Mouse (Mus musculus) frontal cortex, postnatal 25 days (tissue): ENCODE results near the gene Tead1.

Experiments
- DNase-seq, 2 experiments: peaks; one replicate each; pipeline ENCODE4 v3.0.0; 2022; ENCODE audit warnings: low spot score in 2 of 2

Gene Tead1

DNA sequence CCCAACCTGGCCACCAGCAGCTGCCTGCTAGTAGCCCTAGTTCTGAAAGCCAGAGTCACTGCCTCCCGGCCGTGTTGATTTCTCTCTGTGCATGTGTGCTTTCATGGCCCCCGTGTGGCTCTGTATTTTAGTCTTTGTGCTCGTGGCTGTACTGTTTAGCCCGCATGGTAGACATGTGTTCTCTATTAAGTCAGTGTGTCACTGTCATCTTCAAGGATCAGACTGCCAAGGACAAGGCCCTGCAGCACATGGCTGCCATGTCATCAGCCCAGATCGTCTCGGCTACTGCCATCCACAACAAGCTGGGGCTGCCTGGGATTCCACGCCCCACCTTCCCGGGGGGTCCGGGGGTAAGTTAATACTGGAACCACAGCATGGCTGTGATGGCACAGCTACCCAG is 177.5 kb downstream of the Tead1 start:
- no peak for DNase-seq

DNA sequence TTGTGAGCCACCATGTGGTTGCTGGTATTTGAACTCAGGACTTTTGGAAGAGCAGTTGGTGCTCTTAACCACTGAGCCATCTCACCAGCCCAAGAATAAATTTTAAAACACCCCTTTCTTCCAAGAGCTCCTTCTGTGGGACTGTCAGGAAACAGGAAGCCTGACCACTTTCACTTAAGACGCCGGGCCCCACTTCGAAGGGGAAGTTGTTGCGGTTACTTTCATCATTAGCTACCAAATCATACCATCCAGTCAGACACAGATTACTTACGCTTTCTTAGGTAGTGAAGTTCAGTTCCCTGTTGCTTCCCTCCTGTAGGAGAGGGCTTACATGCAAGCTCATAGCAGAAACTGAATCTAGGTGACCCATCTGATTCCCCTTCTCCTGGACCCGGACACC is 180.8 kb downstream of the Tead1 start:
- no peak for DNase-seq

- no peak for DNase-seq
These were observed 183.0 kb downstream of the Tead1 start for GRCm38 (mm10) chr7:112862086-112862485.

- no peak for DNase-seq
These were observed 185.1 kb downstream of the Tead1 start for GRCm38 (mm10) chr7:112864188-112864587.

DNA sequence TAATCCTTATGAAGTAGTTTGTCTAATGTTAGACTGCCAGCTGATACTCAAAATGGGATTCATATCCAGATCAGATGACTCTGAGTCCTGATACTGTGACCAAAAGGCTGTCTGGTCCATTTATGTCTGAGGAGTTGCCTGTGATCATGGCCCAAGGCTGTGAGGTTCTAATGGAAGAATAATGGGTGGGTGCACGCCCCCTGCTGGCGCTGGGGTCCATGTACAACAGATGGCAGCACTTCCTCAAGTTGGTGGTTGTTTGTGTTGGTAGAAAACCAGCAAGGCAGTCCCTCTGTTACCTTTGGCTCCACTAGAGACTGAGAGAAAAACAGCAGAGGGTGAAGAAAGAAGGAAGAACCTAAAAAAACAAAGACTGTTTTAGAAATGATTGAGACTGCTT is 186.6 kb downstream of the Tead1 start:
- DNase-seq = peak; percentile 41 to 63

DNA sequence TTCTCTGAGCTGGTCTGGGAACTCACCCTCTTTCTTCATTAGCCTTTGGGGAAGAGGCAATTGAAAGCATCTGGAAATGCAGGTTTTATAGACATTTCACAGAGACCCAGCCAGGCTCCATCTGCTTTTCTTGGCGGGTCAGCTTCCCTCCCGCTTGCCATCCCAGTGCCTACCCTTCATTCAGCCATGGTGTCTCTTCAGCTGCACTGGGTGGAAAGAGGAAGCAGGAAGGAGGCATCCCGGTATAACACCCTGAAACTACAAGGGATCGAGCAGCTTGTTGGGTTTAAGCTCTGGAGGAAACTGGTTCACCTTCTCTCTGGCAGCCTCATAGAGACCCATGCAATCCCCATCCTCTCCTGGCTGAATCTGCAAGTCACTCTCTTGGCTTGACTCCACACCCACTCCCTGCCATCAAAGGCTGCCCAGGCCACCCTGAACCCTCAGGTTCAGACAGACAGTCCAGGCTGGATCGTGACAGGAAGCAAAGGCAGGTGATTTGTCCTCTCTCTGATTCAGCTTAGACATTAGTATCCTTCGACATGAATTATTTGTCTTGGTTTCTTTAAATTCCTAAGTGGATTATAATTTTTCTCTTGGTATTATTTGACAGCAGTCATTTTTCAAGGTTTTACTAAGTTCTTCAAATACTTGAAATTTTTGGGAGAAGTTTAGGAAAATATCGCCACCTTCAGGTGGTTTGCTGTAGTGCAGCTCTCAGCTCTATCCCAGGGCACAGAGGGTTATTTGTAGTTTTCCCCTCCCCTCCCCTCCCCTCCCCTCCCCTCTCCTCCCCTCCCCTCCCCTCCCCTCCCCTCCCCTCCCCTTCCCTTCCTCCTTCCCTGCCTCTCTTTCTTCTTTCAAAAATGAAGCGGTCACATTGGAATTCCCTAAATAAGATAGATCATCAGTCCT is 189.7 kb downstream of the Tead1 start:
- peak; percentile 53 to 70 for DNase-seq

- DNase-seq = no peak
These were observed 192.6 kb downstream of the Tead1 start for GRCm38 (mm10) chr7:112871752-112872151.

GRCm38 (mm10) chr7:112872435-112873196 is 193.5 kb downstream of the Tead1 start:
- no peak for DNase-seq

- no peak for DNase-seq
These were observed 197.0 kb downstream of the Tead1 start for GRCm38 (mm10) chr7:112876128-112876527.

DNA sequence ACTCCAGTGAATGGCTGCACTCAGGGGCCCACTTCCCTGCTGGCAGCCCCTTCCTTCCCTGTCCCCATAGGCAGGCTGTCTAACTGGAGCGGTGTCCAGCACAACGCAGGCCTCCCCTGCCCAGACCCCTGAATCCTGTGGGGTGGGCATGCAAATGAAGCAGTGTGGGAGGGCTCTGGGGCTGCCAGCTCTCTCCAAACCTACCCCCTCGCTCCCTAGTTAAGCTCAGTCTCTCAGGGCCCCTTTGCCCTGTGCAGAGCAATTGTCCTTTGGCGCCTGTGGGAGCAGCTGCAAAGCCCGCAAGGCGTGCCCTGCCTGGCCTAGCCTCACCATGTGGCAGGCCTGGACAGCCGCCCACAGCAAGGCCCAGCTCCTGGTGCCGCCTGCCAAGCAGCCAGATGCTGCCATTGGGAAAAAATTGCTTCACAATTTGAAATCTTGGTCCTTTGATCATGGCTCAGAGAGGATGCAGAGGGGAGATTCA is 204.7 kb downstream of the Tead1 start:
- DNase-seq = peak; percentile 9 to 42

DNA sequence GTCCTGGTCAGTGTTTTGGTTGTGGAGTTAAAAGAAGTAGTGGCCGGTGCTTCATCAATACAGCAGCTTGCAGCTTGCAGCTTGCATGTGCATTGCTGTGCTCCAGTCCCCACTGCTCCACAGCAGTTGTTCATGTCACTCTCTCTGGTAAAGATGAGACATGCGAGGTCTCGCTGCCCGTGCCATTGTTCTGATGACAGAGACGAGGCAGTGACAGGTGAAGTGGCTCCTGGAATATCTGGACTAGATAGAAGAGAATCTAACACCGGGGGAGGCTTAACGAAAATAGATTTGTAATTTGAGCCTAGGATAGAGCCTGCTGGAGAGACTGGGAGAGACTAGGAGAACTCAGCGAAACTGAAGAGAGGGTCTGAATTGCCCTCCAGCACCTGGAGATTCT is 206.4 kb downstream of the Tead1 start:
- DNase-seq = no peak

DNA sequence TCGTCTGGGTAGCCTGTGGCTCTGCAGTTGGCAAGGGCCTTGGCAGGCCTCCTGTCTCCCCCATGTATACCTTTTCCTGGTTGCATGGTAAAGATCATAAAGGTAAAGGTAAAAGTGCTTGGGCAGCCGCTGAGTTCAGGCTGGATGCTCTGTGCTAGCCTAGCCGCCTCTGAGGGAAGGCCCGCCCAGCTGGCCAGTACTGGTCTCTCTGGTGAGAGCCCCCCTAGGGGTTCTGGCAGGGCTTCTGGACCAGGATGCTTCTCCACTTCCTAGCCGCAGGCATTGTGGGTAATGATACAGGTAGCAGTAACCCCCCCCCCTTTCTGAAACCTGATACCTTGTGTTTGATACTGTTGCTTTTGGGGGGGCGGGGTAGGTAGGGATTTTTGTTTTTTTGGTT is 212.8 kb downstream of the Tead1 start:
- DNase-seq = no peak

GRCm38 (mm10) chr7:112892595-112892994 is 213.5 kb downstream of the Tead1 start:
- no peak for DNase-seq

DNA sequence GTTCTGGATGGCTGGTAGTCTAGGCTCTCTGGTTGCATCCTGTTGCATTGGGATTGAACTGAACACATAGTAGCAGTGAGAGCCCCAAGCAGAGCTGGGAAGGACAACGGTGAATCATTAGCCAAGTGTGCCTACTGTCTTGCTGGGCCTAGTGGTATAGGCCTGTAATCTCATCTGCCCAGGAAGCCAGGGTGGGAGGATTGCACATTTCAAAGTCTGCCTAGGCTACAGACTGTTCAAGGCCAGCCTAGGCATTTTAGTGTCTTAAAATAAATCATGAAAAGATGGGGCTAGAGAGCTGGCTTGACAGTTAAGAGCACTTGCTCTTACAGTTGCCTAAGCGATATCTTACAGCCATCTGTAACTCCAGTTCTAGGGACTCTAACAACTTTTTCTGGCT is 217.2 kb downstream of the Tead1 start:
- DNase-seq = no peak

DNA sequence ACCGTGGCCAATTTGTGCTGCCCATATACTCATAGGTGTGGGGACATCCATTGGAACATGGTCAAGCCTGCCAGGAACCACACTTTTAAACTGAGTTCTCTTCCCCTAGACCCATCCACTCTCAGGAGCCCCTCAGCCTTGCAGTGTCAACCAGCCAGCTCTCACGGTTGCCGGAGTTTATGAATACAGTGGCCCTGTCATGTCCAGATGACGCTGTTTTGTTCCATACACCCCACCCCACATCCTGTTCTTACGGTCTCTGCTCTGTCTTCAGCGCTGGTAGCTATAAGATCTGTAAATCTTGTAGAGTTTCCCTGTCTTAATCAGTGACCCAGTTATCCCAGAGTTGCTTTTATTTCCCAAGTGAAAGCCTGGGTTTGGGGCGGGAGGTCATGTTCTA is 222.6 kb downstream of the Tead1 start:
- DNase-seq = no peak

DNA sequence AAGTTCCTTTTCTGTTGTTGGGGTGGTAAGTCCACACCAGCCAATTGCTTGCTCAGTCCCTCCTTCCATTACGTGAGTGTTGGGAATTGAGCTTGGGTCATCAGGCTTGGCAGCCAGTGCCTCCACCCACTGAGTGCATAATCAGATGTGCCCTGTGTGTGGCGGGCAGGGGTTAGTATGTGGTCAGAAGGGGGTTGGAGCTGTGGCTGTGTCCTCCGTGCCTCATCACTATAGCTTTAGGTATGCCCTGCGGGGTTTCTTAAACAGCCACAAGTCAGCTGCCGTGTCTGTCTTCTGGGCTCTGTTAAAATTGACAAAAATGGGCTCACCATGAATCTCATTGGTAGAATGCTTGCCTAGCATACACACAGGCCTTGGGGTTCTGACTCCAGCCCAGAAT is 227.7 kb downstream of the Tead1 start:
- DNase-seq = no peak

- DNase-seq = no peak
These were observed 228.3 kb downstream of the Tead1 start for GRCm38 (mm10) chr7:112907468-112907867.

- DNase-seq = no peak
These were observed 230.0 kb downstream of the Tead1 start for GRCm38 (mm10) chr7:112909164-112909563.

DNA sequence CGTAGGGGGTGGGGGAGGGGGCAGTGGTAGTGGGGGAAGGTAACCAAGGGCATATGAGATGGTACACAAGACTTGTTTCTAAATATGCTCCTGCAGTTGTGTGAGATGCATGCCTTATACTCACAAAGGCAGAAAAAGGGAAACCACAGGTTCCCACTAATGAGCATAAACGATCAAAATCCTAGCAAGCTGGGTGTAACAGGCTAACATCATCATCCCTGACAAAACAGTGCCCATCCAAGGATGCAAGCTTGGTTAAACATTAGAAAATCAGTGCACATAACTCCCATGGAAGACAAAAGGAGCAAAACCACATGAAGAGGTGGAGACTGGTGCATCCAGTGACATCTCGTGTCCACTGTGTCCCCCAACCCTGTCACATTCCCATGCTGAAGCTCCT is 233.9 kb downstream of the Tead1 start:
- no peak for DNase-seq

GRCm38 (mm10) chr7:112915571-112915970 is 236.5 kb downstream of the Tead1 start:
- no peak for DNase-seq

GRCm38 (mm10) chr7:112917613-112918278 is 238.6 kb downstream of the Tead1 start:
- no peak for DNase-seq

DNA sequence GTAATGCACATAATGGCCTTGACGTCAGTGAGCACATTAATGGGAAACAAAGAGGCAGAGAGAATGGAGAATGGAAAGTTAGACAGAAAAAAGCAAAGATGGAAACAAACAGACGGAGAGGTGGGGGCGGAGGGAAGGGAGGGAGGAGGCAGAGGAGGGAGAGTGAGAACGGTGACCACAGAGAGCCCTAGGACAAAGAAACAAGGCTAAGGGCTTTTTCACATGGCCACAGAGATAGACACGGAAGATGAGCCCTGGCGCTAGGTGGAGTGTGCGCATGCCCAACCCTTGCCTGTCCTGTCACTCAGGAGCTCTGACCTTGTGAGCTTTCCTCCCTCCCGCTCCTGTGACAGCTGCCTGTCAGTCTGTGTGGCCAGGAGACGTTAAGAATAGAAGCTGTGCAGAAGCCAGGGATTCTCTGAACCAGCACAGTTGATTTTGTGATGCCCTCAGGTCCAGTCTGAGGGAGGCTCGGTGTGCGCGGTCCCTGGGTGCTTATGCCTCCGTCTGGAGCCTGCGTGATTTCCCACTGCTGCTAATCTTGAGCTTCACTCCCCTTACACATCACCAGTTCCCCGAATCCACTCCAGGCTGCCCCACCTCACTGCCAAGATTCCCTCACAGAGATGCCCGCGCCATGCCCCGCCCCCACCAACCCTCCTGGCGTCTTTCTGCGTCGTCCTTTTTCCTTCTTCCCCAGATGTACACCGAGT is 239.3 kb downstream of the Tead1 start:
- no peak for DNase-seq
